Mouse (Mus musculus): ENCODE measurements around the gene Zbed3.

DNA sequence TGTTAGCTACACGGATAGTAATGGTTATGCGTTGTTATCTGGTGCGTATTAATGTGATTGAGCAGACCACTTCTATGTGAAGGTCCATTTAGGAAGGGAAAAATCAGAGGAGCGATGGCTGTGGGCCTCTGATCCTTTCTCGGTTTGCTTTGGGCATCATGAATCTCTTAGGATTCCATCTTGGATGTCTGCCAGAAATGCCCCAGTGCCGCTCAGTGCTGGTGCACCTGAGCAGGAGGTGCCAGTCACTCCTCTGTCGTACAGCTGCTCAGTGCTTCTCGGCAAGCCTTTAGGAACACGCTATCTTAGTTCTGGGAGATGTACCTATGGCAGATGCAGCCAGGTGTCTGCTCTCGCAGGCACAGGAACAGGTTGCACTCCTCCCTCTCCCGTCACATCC, 5.4 kb downstream of the Zbed3 start:
- no peak for TF ChIP-seq CTCF (IDR thresholded peaks at IDR 0.05; ENCODE audit: low read depth)
- TF ChIP-seq EP300 (IDR thresholded peaks at IDR 0.05; ENCODE audit: low read depth): no peak

Data from heart, postnatal 0 days (tissue).